Mouse (Mus musculus) layer of hippocampus, adult 11-12 months (tissue): ENCODE data around the gene Ksr2.
A peak's percentile ranks its signal among the peaks of the same experiment; 100 is the strongest.

ENCODE experiments used
- DNase-seq: peaks from one replicate; pipeline ENCODE4 v3.0.0; 2022; ENCODE audit warnings: low spot score

Gene Ksr2

GRCm38 (mm10) chr5:117691271-117691670, 277.5 kb downstream of the Ksr2 start:
- peak; percentile 34 for DNase-seq

GRCm38 (mm10) chr5:117693557-117693956, 279.8 kb downstream of the Ksr2 start:
- no peak for DNase-seq

GRCm38 (mm10) chr5:117694632-117695031, 280.8 kb downstream of the Ksr2 start:
- no peak for DNase-seq

GRCm38 (mm10) chr5:117696366-117696765, 282.6 kb downstream of the Ksr2 start:
- DNase-seq = peak; percentile 35

GRCm38 (mm10) chr5:117697589-117697988, 283.8 kb downstream of the Ksr2 start:
- DNase-seq = no peak

- DNase-seq = no peak
These were observed 290.6 kb downstream of the Ksr2 start for GRCm38 (mm10) chr5:117704371-117704770.

GRCm38 (mm10) chr5:117706633-117707032, 292.8 kb downstream of the Ksr2 start:
- DNase-seq = no peak

- no peak for DNase-seq
These were observed 295.5 kb downstream of the Ksr2 start for GRCm38 (mm10) chr5:117709306-117709705.

- DNase-seq = no peak
These were observed 297.8 kb downstream of the Ksr2 start for GRCm38 (mm10) chr5:117711636-117712035.

- no peak for DNase-seq
These were observed 298.4 kb downstream of the Ksr2 start for GRCm38 (mm10) chr5:117712207-117712606.

- DNase-seq = no peak
These were observed 303.3 kb downstream of the Ksr2 start for GRCm38 (mm10) chr5:117717120-117717519.

- no peak for DNase-seq
These were observed 309.5 kb downstream of the Ksr2 start for GRCm38 (mm10) chr5:117723316-117723715.

- DNase-seq = no peak
These were observed 312.7 kb downstream of the Ksr2 start for GRCm38 (mm10) chr5:117726548-117726947.

- no peak for DNase-seq
These were observed 313.3 kb downstream of the Ksr2 start for GRCm38 (mm10) chr5:117727138-117727537.

GRCm38 (mm10) chr5:117731311-117731710, 317.5 kb downstream of the Ksr2 start:
- no peak for DNase-seq

- DNase-seq = peak; percentile 21
These were observed 330.9 kb downstream of the Ksr2 start for GRCm38 (mm10) chr5:117744654-117745178.

GRCm38 (mm10) chr5:117749353-117749752, 335.6 kb downstream of the Ksr2 start:
- no peak for DNase-seq

- DNase-seq = no peak
These were observed 344.1 kb downstream of the Ksr2 start for GRCm38 (mm10) chr5:117757696-117758482.

GRCm38 (mm10) chr5:117761181-117761832, 347.5 kb downstream of the Ksr2 start:
- DNase-seq = no peak

GRCm38 (mm10) chr5:117764496-117764895, 350.7 kb downstream of the Ksr2 start:
- DNase-seq = no peak

GRCm38 (mm10) chr5:117779175-117779574, 365.4 kb downstream of the Ksr2 start:
- DNase-seq = no peak

GRCm38 (mm10) chr5:117780681-117781080, 366.9 kb downstream of the Ksr2 start, which contains the start of gene Nos1:
Nos1 (plus strand) TSS chr5:117781032.
- no peak for DNase-seq

GRCm38 (mm10) chr5:117781178-117781577, 367.4 kb downstream of the Ksr2 start:
- DNase-seq = no peak
